Mouse (Mus musculus) ES-Bruce4 (cell line): ENCODE data around the gene Tex37.

Source experiments
- CTCF ChIP-seq: IDR thresholded peaks from one replicate; pipeline ENCODE4 v1.8.1; 2011; ENCODE audit warnings: low read depth, low read length
- EP300 ChIP-seq: IDR thresholded peaks from 2 replicates; pipeline ENCODE4 v1.6.1; 2011; ENCODE audit warnings: low read depth, low read length; ENCODE audit not compliant: insufficient read depth
- POLR2A ChIP-seq: IDR thresholded peaks from one replicate; pipeline ENCODE4 v1.8.1; 2011; ENCODE audit warnings: low read length; ENCODE audit not compliant: insufficient read depth

GRCm38 (mm10) chr6:70955841-70956240, 37.1 kb upstream of the Tex37 start:
- TF ChIP-seq EP300, result no peak
- TF ChIP-seq POLR2A, result no peak
- TF ChIP-seq CTCF, result no peak
